Mouse (Mus musculus): Measurements from ENCODE around the gene Plekha8. TPM values are rescaled to one million over a fixed set of nuclear protein-coding genes. Genes with fewer than 3 reads are reported as not detected.

Plekha8 gene
- polyA plus RNA-seq, 1 experiment from 2014 or later: 21.4 TPM

GRCm38 (mm10) chr6:54557671-54558070, 37.2 kb upstream of the Plekha8 start:
- DNase-seq (ENCODE audit: low spot score): no peak
- peaks cover 13% of the 10 kb centered on the region for H3K4me1 ChIP-seq (ENCODE audit: control insufficient read depth, insufficient read depth, low read length)
- no peak overlapping the region for H3K9ac ChIP-seq (ENCODE audit: low read length)
- 94% methylated on average over 7 of the region's 7 CpGs for WGBS
- no peaks in the 10 kb centered on the region for H3K36me3 ChIP-seq (ENCODE audit: control insufficient read depth, insufficient read depth, low read length)
- H3K9me3 ChIP-seq (ENCODE audit: control insufficient read depth, low read length): no peaks in the 10 kb centered on the region
- ATAC-seq (ENCODE audit: insufficient read depth, low FRiP score, low TSS enrichment): no peak
- H3K4me2 ChIP-seq (ENCODE audit: low read depth): no peak overlapping the region
- H3K27me3 ChIP-seq (ENCODE audit: control insufficient read depth, insufficient read depth, low read length): no peaks in the 10 kb centered on the region
- no peak overlapping the region for H3K4me3 ChIP-seq (ENCODE audit: low read depth, low read length)
- no peak overlapping the region for H3K27ac ChIP-seq (ENCODE audit: low read depth, low read length)

GRCm38 (mm10) chr6:54558466-54558865, 36.4 kb upstream of the Plekha8 start:
- Histone ChIP-seq H3K27me3 (ENCODE audit: control insufficient read depth, insufficient read depth, low read length) (no peaks in the 10 kb centered on the region), H3K36me3 (ENCODE audit: control insufficient read depth, insufficient read depth, low read length) (no peaks in the 10 kb centered on the region), H3K27ac (ENCODE audit: low read depth, low read length) (no peak overlapping the region), H3K4me1 (ENCODE audit: control insufficient read depth, insufficient read depth, low read length) (peaks cover 11% of the 10 kb centered on the region), H3K9ac (ENCODE audit: low read length) (no peak overlapping the region), H3K4me3 (ENCODE audit: low read depth, low read length) (no peak overlapping the region), H3K4me2 (ENCODE audit: low read depth) (no peak overlapping the region), H3K9me3 (ENCODE audit: control insufficient read depth, low read length) (no peaks in the 10 kb centered on the region)
- ATAC-seq (ENCODE audit: insufficient read depth, low FRiP score, low TSS enrichment): no peak
- DNase-seq (ENCODE audit: low spot score): no peak
- WGBS: 65% methylated on average over 7 of the region's 7 CpGs

- no peak overlapping the region for H3K4me3 ChIP-seq (ENCODE audit: low read depth, low read length)
- DNase-seq (ENCODE audit: low spot score) (no peak), ATAC-seq (ENCODE audit: insufficient read depth, low FRiP score, low TSS enrichment) (no peak)
- WGBS: 75% methylated on average over 17 of the region's 17 CpGs
- peaks cover 7% of the 10 kb centered on the region; the same call in 1 of the 2 replicates for H3K4me1 ChIP-seq (ENCODE audit: control insufficient read depth, insufficient read depth, low read length)
- no peak overlapping the region for H3K27ac ChIP-seq (ENCODE audit: low read depth, low read length)
- H3K9ac ChIP-seq (ENCODE audit: low read length): no peak overlapping the region
- no peak overlapping the region for H3K4me2 ChIP-seq (ENCODE audit: low read depth)
- H3K36me3 ChIP-seq (ENCODE audit: control insufficient read depth, insufficient read depth, low read length): no peaks in the 10 kb centered on the region
- H3K27me3 ChIP-seq (ENCODE audit: control insufficient read depth, insufficient read depth, low read length): no peaks in the 10 kb centered on the region
- no peaks in the 10 kb centered on the region for H3K9me3 ChIP-seq (ENCODE audit: control insufficient read depth, low read length)
Measured at GRCm38 (mm10) chr6:54562018-54562809, 32.7 kb upstream of the Plekha8 start.

- no peak overlapping the region for H3K4me3 ChIP-seq (ENCODE audit: low read depth, low read length)
- peaks cover 8% of the 10 kb centered on the region for H3K4me1 ChIP-seq (ENCODE audit: control insufficient read depth, insufficient read depth, low read length)
- H3K4me2 ChIP-seq (ENCODE audit: low read depth): no peak overlapping the region
Measured at GRCm38 (mm10) chr6:54563561-54563960, 31.4 kb upstream of the Plekha8 start.

GRCm38 (mm10) chr6:54564506-54564991, 30.4 kb upstream of the Plekha8 start:
- peaks cover 8% of the 10 kb centered on the region for H3K4me1 ChIP-seq (ENCODE audit: control insufficient read depth, insufficient read depth, low read length)
- 0 out of 2 replicates have a peak overlapping the region, but pooled peaks have one; percentile 12 for H3K9ac ChIP-seq (ENCODE audit: low read length)
- no peaks in the 10 kb centered on the region for H3K9me3 ChIP-seq (ENCODE audit: control insufficient read depth, low read length)
- H3K36me3 ChIP-seq (ENCODE audit: control insufficient read depth, insufficient read depth, low read length): no peaks in the 10 kb centered on the region
- H3K4me3 ChIP-seq (ENCODE audit: low read depth, low read length): no peak overlapping the region; the same call in 1 of the 2 replicates
- ATAC-seq (ENCODE audit: insufficient read depth, low FRiP score, low TSS enrichment) (no peak), DNase-seq (ENCODE audit: low spot score) (peak; percentile 10)
- WGBS: 71% methylated on average over 9 of the region's 9 CpGs
- no peak overlapping the region for H3K27ac ChIP-seq (ENCODE audit: low read depth, low read length)
- H3K4me2 ChIP-seq (ENCODE audit: low read depth): peak overlapping the region; percentile 51
- no peaks in the 10 kb centered on the region for H3K27me3 ChIP-seq (ENCODE audit: control insufficient read depth, insufficient read depth, low read length)

More at GRCm38 (mm10) chr6:54563561-54563960, 31.4 kb upstream of the Plekha8 start:
- DNase-seq (ENCODE audit: low spot score) (no peak), ATAC-seq (ENCODE audit: insufficient read depth, low FRiP score, low TSS enrichment) (no peak)
- no peak overlapping the region for H3K9ac ChIP-seq (ENCODE audit: low read length)
- 94% methylated on average over 4 of the region's 4 CpGs for WGBS
- H3K27ac ChIP-seq (ENCODE audit: low read depth, low read length): no peak overlapping the region
- H3K36me3 ChIP-seq (ENCODE audit: control insufficient read depth, insufficient read depth, low read length): no peaks in the 10 kb centered on the region
- no peaks in the 10 kb centered on the region for H3K27me3 ChIP-seq (ENCODE audit: control insufficient read depth, insufficient read depth, low read length)
- H3K9me3 ChIP-seq (ENCODE audit: control insufficient read depth, low read length): no peaks in the 10 kb centered on the region

- H3K27me3 ChIP-seq (ENCODE audit: control insufficient read depth, insufficient read depth, low read length): no peaks in the 10 kb centered on the region
- H3K27ac ChIP-seq (ENCODE audit: low read depth, low read length): no peak overlapping the region
- H3K4me2 ChIP-seq (ENCODE audit: low read depth): peak overlapping the region; percentile 51
- H3K9ac ChIP-seq (ENCODE audit: low read length): no peak overlapping the region
- 13% methylated on average over 3 of the region's 3 CpGs for WGBS
- H3K4me3 ChIP-seq (ENCODE audit: low read depth, low read length): peak overlapping the region; percentile 47
- ATAC-seq (ENCODE audit: insufficient read depth, low FRiP score, low TSS enrichment) (no peak), DNase-seq (ENCODE audit: low spot score) (peak; percentile 51)
- H3K4me1 ChIP-seq (ENCODE audit: control insufficient read depth, insufficient read depth, low read length): peaks cover 8% of the 10 kb centered on the region
- no peaks in the 10 kb centered on the region for H3K36me3 ChIP-seq (ENCODE audit: control insufficient read depth, insufficient read depth, low read length)
- H3K9me3 ChIP-seq (ENCODE audit: control insufficient read depth, low read length): no peaks in the 10 kb centered on the region
Measured at GRCm38 (mm10) chr6:54565012-54565411, 29.9 kb upstream of the Plekha8 start.

- DNase-seq (ENCODE audit: low spot score): peak; percentile 87
- WGBS: under 1% methylated on average over 56 of the region's 60 CpGs
Measured at GRCm38 (mm10) chr6:54565665-54566545, 29.0 kb upstream of the Plekha8 start, which contains the start of gene Scrn1. Gene Scrn1, minus strand, starts transcription at chr6:54566489.

GRCm38 (mm10) chr6:54566546-54566919, 28.4 kb upstream of the Plekha8 start:
- ATAC-seq (ENCODE audit: insufficient read depth, low FRiP score, low TSS enrichment): peak; percentile 7; the same call in 1 of the 2 replicates

More at GRCm38 (mm10) chr6:54565665-54566545, 29.0 kb upstream of the Plekha8 start, which contains the start of gene Scrn1:
- Histone ChIP-seq H3K4me3 (ENCODE audit: low read depth, low read length) (peak within 1 kb of the TSS; percentile 47), H3K9ac (ENCODE audit: low read length) (peak within 1 kb of the TSS; percentile 70), H3K9me3 (ENCODE audit: control insufficient read depth, low read length) (no peaks in the 10 kb centered on the region), H3K4me1 (ENCODE audit: control insufficient read depth, insufficient read depth, low read length) (peaks cover 8% of the 10 kb centered on the region), H3K27ac (ENCODE audit: low read depth, low read length) (peak within 1 kb of the TSS; percentile 72), H3K27me3 (ENCODE audit: control insufficient read depth, insufficient read depth, low read length) (no peaks in the 10 kb centered on the region), H3K4me2 (ENCODE audit: low read depth) (peak within 1 kb of the TSS; percentile 51), H3K36me3 (ENCODE audit: control insufficient read depth, insufficient read depth, low read length) (no peaks in the 10 kb centered on the region)
- peak; percentile 83 for ATAC-seq (ENCODE audit: insufficient read depth, low FRiP score, low TSS enrichment)

More at GRCm38 (mm10) chr6:54566546-54566919, 28.4 kb upstream of the Plekha8 start:
- WGBS: 13% methylated on average over 6 of the region's 6 CpGs
- no peaks in the 10 kb centered on the region for H3K9me3 ChIP-seq (ENCODE audit: control insufficient read depth, low read length)
- peak overlapping the region; percentile 70 for H3K9ac ChIP-seq (ENCODE audit: low read length)
- no peak for DNase-seq (ENCODE audit: low spot score)
- H3K4me3 ChIP-seq (ENCODE audit: low read depth, low read length): peak overlapping the region; percentile 47
- no peaks in the 10 kb centered on the region for H3K36me3 ChIP-seq (ENCODE audit: control insufficient read depth, insufficient read depth, low read length)
- peak overlapping the region; percentile 72 for H3K27ac ChIP-seq (ENCODE audit: low read depth, low read length)
- peak overlapping the region; percentile 51 for H3K4me2 ChIP-seq (ENCODE audit: low read depth)
- no peaks in the 10 kb centered on the region for H3K27me3 ChIP-seq (ENCODE audit: control insufficient read depth, insufficient read depth, low read length)
- H3K4me1 ChIP-seq (ENCODE audit: control insufficient read depth, insufficient read depth, low read length): peaks cover 8% of the 10 kb centered on the region

All from neural tube, embryonic 11.5 days (tissue).